Mouse (Mus musculus): ENCODE measurements around the gene Ttll8. TPM values are rescaled to one million over a fixed set of nuclear protein-coding genes. Genes with fewer than 3 reads are reported as not detected.

Gene Ttll8
- polyA plus RNA-seq, 1 experiment from 2014 or later: not detected

GRCm38 (mm10) chr15:88885376-88885775, 68.8 kb downstream of the Ttll8 start:
- no peaks in the 10 kb centered on the region for H3K9me3 ChIP-seq (replicated peaks; ENCODE audit: control insufficient read depth, low read length)
- no peak overlapping the region for H3K27ac ChIP-seq (ENCODE audit: low read depth, low read length)
- H3K9ac ChIP-seq (ENCODE audit: low read depth, low read length): no peak overlapping the region
- no peaks in the 10 kb centered on the region for H3K36me3 ChIP-seq (ENCODE audit: control insufficient read depth, insufficient read depth, low read length)
- H3K4me3 ChIP-seq (ENCODE audit: low read depth, low read length): no peak overlapping the region
- no peaks in the 10 kb centered on the region for H3K4me1 ChIP-seq (ENCODE audit: control insufficient read depth, insufficient read depth, low read length)
- no peaks in the 10 kb centered on the region for H3K27me3 ChIP-seq (ENCODE audit: control insufficient read depth, insufficient read depth, low read length)
- WGBS (ENCODE audit: insufficient replicate concordance): 78% methylated on average over 6 of the region's 6 CpGs
- no peak for ATAC-seq (replicated peaks; ENCODE audit: insufficient number of reproducible peaks, low FRiP score, low TSS enrichment)
- H3K4me2 ChIP-seq: no peak overlapping the region

GRCm38 (mm10) chr15:88883342-88883741, 70.9 kb downstream of the Ttll8 start:
- ATAC-seq (replicated peaks; ENCODE audit: insufficient number of reproducible peaks, low FRiP score, low TSS enrichment): no peak
- no peak overlapping the region for H3K4me2 ChIP-seq
- 81% methylated on average over 9 of the region's 9 CpGs for WGBS (ENCODE audit: insufficient replicate concordance)

GRCm38 (mm10) chr15:88882851-88883250, 71.4 kb downstream of the Ttll8 start:
- 72% methylated on average over 4 of the region's 4 CpGs for WGBS (ENCODE audit: insufficient replicate concordance)

More at GRCm38 (mm10) chr15:88883342-88883741, 70.9 kb downstream of the Ttll8 start:
- Histone ChIP-seq H3K9ac (ENCODE audit: low read depth, low read length) (no peak overlapping the region), H3K4me3 (ENCODE audit: low read depth, low read length) (no peak overlapping the region), H3K27ac (ENCODE audit: low read depth, low read length) (no peak overlapping the region), H3K9me3 (replicated peaks; ENCODE audit: control insufficient read depth, low read length) (no peaks in the 10 kb centered on the region), H3K27me3 (ENCODE audit: control insufficient read depth, insufficient read depth, low read length) (no peaks in the 10 kb centered on the region), H3K4me1 (ENCODE audit: control insufficient read depth, insufficient read depth, low read length) (no peaks in the 10 kb centered on the region), H3K36me3 (ENCODE audit: control insufficient read depth, insufficient read depth, low read length) (no peaks in the 10 kb centered on the region)

GRCm38 (mm10) chr15:88881253-88882044, 72.8 kb downstream of the Ttll8 start:
- Histone ChIP-seq H3K4me1 (ENCODE audit: control insufficient read depth, insufficient read depth, low read length) (no peaks in the 10 kb centered on the region), H3K27me3 (ENCODE audit: control insufficient read depth, insufficient read depth, low read length) (no peaks in the 10 kb centered on the region), H3K4me3 (ENCODE audit: low read depth, low read length) (no peak overlapping the region), H3K27ac (ENCODE audit: low read depth, low read length) (no peak overlapping the region), H3K36me3 (ENCODE audit: control insufficient read depth, insufficient read depth, low read length) (no peaks in the 10 kb centered on the region), H3K9ac (ENCODE audit: low read depth, low read length) (no peak overlapping the region), H3K4me2 (no peak overlapping the region), H3K9me3 (replicated peaks; ENCODE audit: control insufficient read depth, low read length) (no peaks in the 10 kb centered on the region)
- 52% methylated on average over 22 of the region's 22 CpGs for WGBS (ENCODE audit: insufficient replicate concordance)
- ATAC-seq (replicated peaks; ENCODE audit: insufficient number of reproducible peaks, low FRiP score, low TSS enrichment): no peak

More at GRCm38 (mm10) chr15:88882851-88883250, 71.4 kb downstream of the Ttll8 start:
- Histone ChIP-seq H3K4me1 (ENCODE audit: control insufficient read depth, insufficient read depth, low read length) (no peaks in the 10 kb centered on the region), H3K36me3 (ENCODE audit: control insufficient read depth, insufficient read depth, low read length) (no peaks in the 10 kb centered on the region), H3K4me2 (no peak overlapping the region), H3K9ac (ENCODE audit: low read depth, low read length) (no peak overlapping the region), H3K9me3 (replicated peaks; ENCODE audit: control insufficient read depth, low read length) (no peaks in the 10 kb centered on the region), H3K27me3 (ENCODE audit: control insufficient read depth, insufficient read depth, low read length) (no peaks in the 10 kb centered on the region), H3K27ac (ENCODE audit: low read depth, low read length) (no peak overlapping the region), H3K4me3 (ENCODE audit: low read depth, low read length) (no peak overlapping the region)
- no peak for ATAC-seq (replicated peaks; ENCODE audit: insufficient number of reproducible peaks, low FRiP score, low TSS enrichment)

GRCm38 (mm10) chr15:88877021-88877400, 77.2 kb downstream of the Ttll8 start:
- Histone ChIP-seq H3K27ac (ENCODE audit: low read depth, low read length) (no peak overlapping the region), H3K4me1 (ENCODE audit: control insufficient read depth, insufficient read depth, low read length) (peaks cover 10% of the 10 kb centered on the region; the same call in 1 of the 2 replicates), H3K27me3 (ENCODE audit: control insufficient read depth, insufficient read depth, low read length) (no peaks in the 10 kb centered on the region), H3K36me3 (ENCODE audit: control insufficient read depth, insufficient read depth, low read length) (no peaks in the 10 kb centered on the region), H3K9ac (ENCODE audit: low read depth, low read length) (no peak overlapping the region), H3K4me2 (no peak overlapping the region), H3K4me3 (ENCODE audit: low read depth, low read length) (no peak overlapping the region), H3K9me3 (replicated peaks; ENCODE audit: control insufficient read depth, low read length) (no peaks in the 10 kb centered on the region)
- 73% methylated on average over 10 of the region's 10 CpGs for WGBS (ENCODE audit: insufficient replicate concordance)
- ATAC-seq (replicated peaks; ENCODE audit: insufficient number of reproducible peaks, low FRiP score, low TSS enrichment): no peak

GRCm38 (mm10) chr15:88876155-88877020, 77.8 kb downstream of the Ttll8 start:
- 12% methylated on average over 28 of the region's 28 CpGs for WGBS (ENCODE audit: insufficient replicate concordance)
- no peak overlapping the region; the same call in 1 of the 2 replicates for H3K4me3 ChIP-seq (ENCODE audit: low read depth, low read length)
- H3K9me3 ChIP-seq (replicated peaks; ENCODE audit: control insufficient read depth, low read length): no peaks in the 10 kb centered on the region
- ATAC-seq (replicated peaks; ENCODE audit: insufficient number of reproducible peaks, low FRiP score, low TSS enrichment): 0 out of 2 replicates have a peak, but pooled peaks have one; percentile 47
- no peaks in the 10 kb centered on the region for H3K36me3 ChIP-seq (ENCODE audit: control insufficient read depth, insufficient read depth, low read length)
- no peak overlapping the region for H3K27ac ChIP-seq (ENCODE audit: low read depth, low read length)
- peaks cover 10% of the 10 kb centered on the region; the same call in 1 of the 2 replicates for H3K4me1 ChIP-seq (ENCODE audit: control insufficient read depth, insufficient read depth, low read length)
- H3K4me2 ChIP-seq: peak overlapping the region; percentile 52
- H3K9ac ChIP-seq (ENCODE audit: low read depth, low read length): 0 out of 2 replicates have a peak overlapping the region, but pooled peaks have one; percentile 54
- H3K27me3 ChIP-seq (ENCODE audit: control insufficient read depth, insufficient read depth, low read length): no peaks in the 10 kb centered on the region

GRCm38 (mm10) chr15:88875625-88876081, 78.6 kb downstream of the Ttll8 start:
- H3K4me3 ChIP-seq (ENCODE audit: low read depth, low read length): no peak overlapping the region
- H3K27ac ChIP-seq (ENCODE audit: low read depth, low read length): no peak overlapping the region
- H3K9ac ChIP-seq (ENCODE audit: low read depth, low read length): 0 out of 2 replicates have a peak overlapping the region, but pooled peaks have one; percentile 54
- H3K9me3 ChIP-seq (replicated peaks; ENCODE audit: control insufficient read depth, low read length): no peaks in the 10 kb centered on the region
- H3K4me1 ChIP-seq (ENCODE audit: control insufficient read depth, insufficient read depth, low read length): peaks cover 10% of the 10 kb centered on the region; the same call in 1 of the 2 replicates
- no peaks in the 10 kb centered on the region for H3K36me3 ChIP-seq (ENCODE audit: control insufficient read depth, insufficient read depth, low read length)
- WGBS (ENCODE audit: insufficient replicate concordance): 34% methylated on average over 10 of the region's 10 CpGs
- no peaks in the 10 kb centered on the region for H3K27me3 ChIP-seq (ENCODE audit: control insufficient read depth, insufficient read depth, low read length)
- ATAC-seq (replicated peaks; ENCODE audit: insufficient number of reproducible peaks, low FRiP score, low TSS enrichment): no peak; the same call in 1 of the 2 replicates
- H3K4me2 ChIP-seq: no peak overlapping the region; the same call in 1 of the 2 replicates

- ATAC-seq (replicated peaks; ENCODE audit: insufficient number of reproducible peaks, low FRiP score, low TSS enrichment): no peak
Observed at GRCm38 (mm10) chr15:88874477-88874876, 79.7 kb downstream of the Ttll8 start.

More at GRCm38 (mm10) chr15:88874477-88874876, 79.7 kb downstream of the Ttll8 start:
- Histone ChIP-seq H3K4me1 (ENCODE audit: control insufficient read depth, insufficient read depth, low read length) (peaks cover 10% of the 10 kb centered on the region; the same call in 1 of the 2 replicates), H3K9ac (ENCODE audit: low read depth, low read length) (no peak overlapping the region), H3K4me3 (ENCODE audit: low read depth, low read length) (no peak overlapping the region), H3K27me3 (ENCODE audit: control insufficient read depth, insufficient read depth, low read length) (no peaks in the 10 kb centered on the region), H3K36me3 (ENCODE audit: control insufficient read depth, insufficient read depth, low read length) (no peaks in the 10 kb centered on the region), H3K9me3 (replicated peaks; ENCODE audit: control insufficient read depth, low read length) (no peaks in the 10 kb centered on the region), H3K27ac (ENCODE audit: low read depth, low read length) (no peak overlapping the region), H3K4me2 (no peak overlapping the region)
- whole genome bisulfite sequencing (ENCODE audit: insufficient replicate concordance): 81% methylated on average over 6 of the region's 6 CpGs

All from heart, embryonic 11.5 days (tissue).